Mouse (Mus musculus) left cerebral cortex, postnatal 10 days (tissue): ENCODE measurements around the gene Rdh16. TPM values are rescaled to one million over a fixed set of nuclear protein-coding genes. Genes with fewer than 3 reads are reported as not detected.
"Not testable (repeated sequence)": the region's sequence is repeated elsewhere in the genome, so short reads cannot be mapped to it uniquely, and the experiment has no call there.

ENCODE experiments used
- DNase-seq, 2 experiments: peaks; one replicate each; pipeline ENCODE4 v3.0.0; 2021 to 2022; ENCODE audit warnings: low spot score in 2 of 2, mixed read lengths in 1 of 2; ENCODE audit errors: extremely low spot score in 1 of 2
- intact Hi-C: fragments of 180-260 bp; cut with DNase I; formaldehyde crosslinking; loops from one replicate; pipeline ENCODE4 v1.15.1; 2025
- total RNA-seq, 2 experiments: library from RNA; stranded (reverse); gene quantifications; 2 replicates each; pipeline ENCODE4 v1.2.3; 2021

Gene Rdh16
- total RNA-seq, 2 experiments from 2014 or later = 0.21 to 0.39 TPM

DNA sequence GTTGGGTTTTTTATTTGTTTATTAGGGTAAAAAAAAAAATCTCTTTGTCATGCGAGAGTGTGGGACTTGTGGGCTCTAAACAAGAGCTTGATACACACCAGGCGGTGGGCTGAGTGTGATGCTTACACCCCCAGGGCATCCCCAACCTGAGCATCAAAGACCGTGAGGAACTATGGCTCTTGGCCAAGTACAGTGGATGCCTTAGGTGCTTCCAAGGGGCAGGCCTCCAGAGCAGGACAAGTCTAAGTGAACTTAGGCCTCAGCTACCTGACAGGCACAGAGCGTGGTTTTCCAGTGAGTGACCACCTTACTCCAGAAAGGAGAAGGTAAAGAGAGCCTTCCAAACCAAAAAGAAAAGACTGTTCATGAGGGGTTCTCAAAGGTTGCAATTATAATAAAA lies 86.0 kb downstream of the Rdh16 start:
- DNase-seq = no peak
- intact Hi-C loops = no loop called here

DNA sequence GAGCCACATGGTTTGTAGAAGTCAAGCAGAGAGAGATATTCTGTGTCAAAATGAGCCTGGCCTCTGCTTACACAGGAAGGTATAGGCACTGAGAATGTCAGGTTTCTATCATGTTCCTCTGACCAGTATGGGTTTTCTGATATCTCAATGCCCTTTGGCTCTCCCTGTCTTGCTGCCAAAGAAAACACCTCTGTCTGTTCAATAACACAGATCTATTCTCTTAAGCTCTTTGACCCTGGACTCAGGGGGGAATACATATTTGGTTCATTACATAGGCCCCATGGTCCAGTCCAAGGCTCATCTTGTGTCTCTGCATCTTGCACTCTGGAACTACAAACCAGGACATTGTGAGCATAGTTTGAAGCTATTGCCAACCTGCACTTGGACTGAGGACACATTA lies 87.7 kb downstream of the Rdh16 start, which contains the start of gene Rdh7:
Rdh7 (minus strand) TSS at position 213 of the 400 bp plus-strand sequence.
- intact Hi-C loops = no loop called here
- DNase-seq = no peak

DNA sequence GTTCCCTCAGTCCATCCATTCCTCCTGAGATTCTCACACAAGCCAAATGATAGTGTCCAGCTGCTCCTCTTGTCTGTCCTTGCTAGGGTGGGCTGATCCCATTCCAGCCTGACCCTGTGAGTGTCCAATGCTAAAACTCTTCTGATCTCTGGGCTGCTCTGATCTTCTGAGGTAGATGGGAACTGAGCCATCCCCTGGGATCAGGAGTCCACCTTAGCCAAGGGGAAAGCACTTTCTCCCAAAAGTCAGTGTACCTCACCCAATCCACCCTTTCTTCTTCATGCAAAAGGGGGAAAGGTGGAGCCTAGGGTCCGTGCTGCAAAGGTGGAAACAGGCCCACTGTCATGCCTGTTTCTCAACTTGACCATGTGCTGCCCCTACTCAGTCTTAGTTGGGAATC lies 90.5 kb downstream of the Rdh16 start:
- intact Hi-C loops = no loop called here
- DNase-seq = no peak

DNA sequence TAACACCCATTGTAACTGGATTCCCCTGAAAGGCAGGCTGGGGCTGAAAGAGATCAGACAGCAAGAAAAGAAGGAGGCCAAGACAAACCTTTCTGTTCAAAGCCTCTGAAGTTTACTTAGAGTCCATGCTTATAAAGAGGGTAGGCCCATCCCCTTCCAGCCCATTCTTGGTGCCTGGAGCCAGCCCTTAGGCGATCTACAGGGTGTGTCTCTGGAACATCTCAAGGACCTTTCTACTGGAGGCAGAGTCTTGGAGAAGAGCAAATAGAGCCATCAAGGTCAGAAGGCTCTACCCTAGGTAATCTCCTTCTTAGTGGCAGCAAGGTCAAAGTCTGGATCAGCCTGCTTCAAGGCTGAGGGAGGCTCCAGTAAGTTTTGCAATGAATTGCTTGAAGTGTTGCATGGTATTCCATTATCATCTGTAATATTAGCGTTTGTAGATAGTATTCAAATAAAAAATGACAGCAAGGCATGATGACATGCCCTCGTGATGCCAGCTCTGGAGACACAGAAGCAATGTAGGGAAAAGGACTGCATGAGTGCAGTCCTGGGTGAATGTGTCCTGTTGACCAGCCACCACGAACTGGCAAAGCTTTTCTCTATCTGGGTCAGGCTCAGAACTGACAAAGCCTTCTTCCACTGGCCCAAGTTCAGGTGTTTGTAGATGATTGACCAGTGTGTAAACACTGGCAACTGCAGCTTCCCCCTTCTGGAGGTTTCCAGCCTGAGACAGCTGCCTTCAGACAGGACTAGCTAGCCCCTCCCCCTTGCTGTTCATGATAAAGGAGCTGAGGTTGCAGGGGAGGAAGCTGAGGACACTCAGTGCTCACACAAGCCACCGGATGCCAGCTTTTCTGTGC lies 92.4 kb downstream of the Rdh16 start:
- DNase-seq, intact Hi-C loops: not testable (repeated sequence)

Other genes starting within 250 kb of the Rdh16 start
- 100 to 1,000 TPM; 264 to 283 TPM for gene Lrp1, start 180.0 kb upstream of the Rdh16 start, total RNA-seq
- 10 to 100 TPM in 1 of 2 experiments, 1 to 10 TPM in 1; 9.4 to 10.2 TPM for gene Stat6, start 158.2 kb upstream of the Rdh16 start, total RNA-seq
- gene Nemp1, start 134.3 kb upstream of the Rdh16 start, total RNA-seq = 1 to 10 TPM; 3.4 to 4.4 TPM
- gene Nab2, start 132.6 kb upstream of the Rdh16 start, total RNA-seq = 10 to 100 TPM; 28.5 to 32.1 TPM
- gene Myo1a, start 96.0 kb upstream of the Rdh16 start, total RNA-seq = under 1 TPM; 0.28 TPM
- gene Tac2, start 76.7 kb upstream of the Rdh16 start, total RNA-seq = 10 to 100 TPM; 14.5 to 17.8 TPM
- gene Zbtb39, start 61.6 kb upstream of the Rdh16 start, total RNA-seq = 1 to 10 TPM; 8.8 to 10.0 TPM
- gene Gpr182, start 49.4 kb upstream of the Rdh16 start, total RNA-seq = 1 to 10 TPM; 1.3 to 1.6 TPM
- gene Rdh1, start 41.4 kb upstream of the Rdh16 start, total RNA-seq = under 1 TPM; 0.19 to 0.28 TPM
- gene Rdh16f1, start 41.4 kb upstream of the Rdh16 start, total RNA-seq = under 1 TPM in 1 of 2 experiments, not detected in 1; 0.24 TPM
- gene Rdh9, start 24.8 kb upstream of the Rdh16 start, total RNA-seq = under 1 TPM; 0.47 to 0.66 TPM
- gene Rdh19, start 48.8 kb downstream of the Rdh16 start, total RNA-seq = not detected
- not detected for gene Rdh16f2, start 65.3 kb downstream of the Rdh16 start, total RNA-seq
- not detected for gene Rdh7, start 87.7 kb downstream of the Rdh16 start, total RNA-seq
- gene Sdr9c7, start 97.4 kb downstream of the Rdh16 start, total RNA-seq = not detected
- not detected for gene Hsd17b6, start 206.5 kb downstream of the Rdh16 start, total RNA-seq
- 10 to 100 TPM; 10.5 to 10.9 TPM for gene Prim1, start 214.0 kb downstream of the Rdh16 start, total RNA-seq
- 100 to 1,000 TPM; 351 to 355 TPM for gene Naca, start 234.4 kb downstream of the Rdh16 start, total RNA-seq